Mouse (Mus musculus) CD4-positive, CD25-positive, alpha-beta regulatory T cell, adult 2 months (primary cell): ENCODE results near the gene Ampd3.

Source experiments
- DNase-seq: peaks from one replicate; pipeline ENCODE4 v3.0.0-alpha.2; 2012; ENCODE audit warnings: low read depth, low spot score

The Ampd3 gene

GRCm38 (mm10) chr7:110768001-110768400 lies at the start of gene Ampd3:
Gene Ampd3, plus strand, starts transcription at chr7:110768206.
- DNase-seq = peak; percentile 8

GRCm38 (mm10) chr7:110718505-110718904 lies 49.5 kb upstream of the Ampd3 start:
- DNase-seq = no peak

- no peak for DNase-seq
These were observed 48.1 kb upstream of the Ampd3 start for GRCm38 (mm10) chr7:110719857-110720256.

- DNase-seq = no peak
These were observed 45.8 kb upstream of the Ampd3 start for GRCm38 (mm10) chr7:110722183-110722582.

GRCm38 (mm10) chr7:110727049-110727448 lies 41.0 kb upstream of the Ampd3 start:
- peak; percentile 86 for DNase-seq

DNA sequence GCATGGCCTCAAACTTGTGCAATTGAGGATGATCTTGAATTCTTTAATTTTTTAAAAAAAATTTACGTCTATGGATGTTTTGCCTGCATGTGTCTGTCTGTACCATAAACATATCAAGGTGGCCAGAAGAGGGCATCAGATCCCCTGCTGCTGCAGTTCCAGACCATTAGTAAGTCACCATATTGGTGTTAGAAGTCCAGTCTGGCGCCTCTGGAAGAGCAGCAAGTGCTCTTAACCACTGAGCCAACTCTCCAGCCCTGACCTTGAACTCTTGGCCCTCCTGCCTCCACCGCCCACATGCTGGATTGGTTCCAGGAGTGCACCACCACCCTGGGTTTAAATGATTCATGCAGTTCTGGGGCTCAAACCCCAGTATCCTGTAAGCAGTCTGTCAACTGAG lies 39.1 kb upstream of the Ampd3 start:
- peak; percentile 63 for DNase-seq

GRCm38 (mm10) chr7:110729295-110729694 lies 38.7 kb upstream of the Ampd3 start:
- DNase-seq = no peak

GRCm38 (mm10) chr7:110731091-110731967 lies 36.7 kb upstream of the Ampd3 start:
- no peak for DNase-seq

DNA sequence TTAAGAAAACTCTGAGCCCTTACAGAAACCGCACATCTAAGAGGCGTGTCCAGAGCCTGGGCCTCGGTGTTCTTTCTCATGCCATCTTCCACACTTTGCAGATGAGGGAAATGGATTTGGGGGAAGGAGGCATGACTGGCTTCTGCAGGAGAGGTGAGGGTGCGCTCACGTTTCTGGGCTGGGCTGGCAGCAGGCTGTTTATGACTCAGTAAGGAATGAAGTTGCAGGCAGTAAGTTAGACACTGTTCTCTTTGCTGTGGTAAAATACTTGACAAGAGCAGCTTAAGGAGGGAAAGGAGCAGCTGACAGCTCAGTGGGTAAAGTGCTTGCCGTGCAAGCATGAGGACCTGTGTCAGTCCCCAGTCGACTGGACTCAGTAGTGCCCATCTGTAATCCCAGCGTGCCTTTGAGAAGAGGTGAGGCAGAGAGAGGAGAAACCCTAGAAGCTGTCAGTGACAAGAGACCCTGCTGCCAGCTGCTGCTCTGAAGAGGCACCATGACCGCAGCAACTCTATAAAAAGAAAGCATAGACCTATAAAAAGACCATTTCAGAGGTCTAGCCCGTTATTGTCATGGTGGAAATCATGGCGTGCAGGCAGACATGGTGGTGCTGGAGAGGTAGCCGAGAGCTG lies 35.9 kb upstream of the Ampd3 start:
- no peak for DNase-seq

DNA sequence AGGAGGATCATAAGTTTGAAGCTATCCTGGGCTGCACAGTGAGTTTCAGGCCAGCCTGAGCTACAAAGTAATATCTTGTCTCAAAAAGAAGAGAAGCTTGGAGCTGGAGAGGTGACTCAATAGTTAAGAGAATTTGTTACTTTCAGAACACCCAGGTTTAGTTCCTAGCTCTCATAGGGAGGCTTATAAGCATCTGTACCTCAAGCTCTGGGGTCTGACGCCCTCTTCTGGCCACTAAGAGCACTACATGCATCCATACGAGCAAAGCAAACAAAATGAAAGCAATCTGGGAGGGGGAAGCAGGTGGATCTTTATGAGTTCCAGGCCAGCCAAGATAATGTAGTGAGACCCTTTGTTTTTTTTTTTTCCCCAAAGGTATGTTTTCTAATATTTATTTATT lies 31.1 kb upstream of the Ampd3 start:
- DNase-seq = peak; percentile 18

DNA sequence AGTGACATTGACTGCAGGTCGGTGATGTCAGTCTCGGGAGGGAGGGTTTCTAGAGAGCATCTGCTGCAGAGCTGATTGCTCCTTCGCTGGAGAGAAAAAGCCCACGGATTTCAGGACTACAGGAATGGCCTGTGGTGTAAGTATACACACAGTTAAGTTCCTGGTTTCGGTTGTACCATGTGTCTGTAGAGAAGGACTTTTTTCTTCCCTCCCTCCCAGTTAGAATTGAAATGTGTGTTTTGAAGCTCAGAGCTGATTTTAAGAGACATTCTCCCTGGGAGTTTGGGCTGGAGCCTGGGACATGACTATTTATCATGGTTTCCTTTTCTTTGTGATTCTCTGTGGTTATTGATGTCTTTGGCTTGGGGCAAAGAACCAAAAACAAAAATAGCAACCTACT lies 28.2 kb upstream of the Ampd3 start:
- no peak for DNase-seq

DNA sequence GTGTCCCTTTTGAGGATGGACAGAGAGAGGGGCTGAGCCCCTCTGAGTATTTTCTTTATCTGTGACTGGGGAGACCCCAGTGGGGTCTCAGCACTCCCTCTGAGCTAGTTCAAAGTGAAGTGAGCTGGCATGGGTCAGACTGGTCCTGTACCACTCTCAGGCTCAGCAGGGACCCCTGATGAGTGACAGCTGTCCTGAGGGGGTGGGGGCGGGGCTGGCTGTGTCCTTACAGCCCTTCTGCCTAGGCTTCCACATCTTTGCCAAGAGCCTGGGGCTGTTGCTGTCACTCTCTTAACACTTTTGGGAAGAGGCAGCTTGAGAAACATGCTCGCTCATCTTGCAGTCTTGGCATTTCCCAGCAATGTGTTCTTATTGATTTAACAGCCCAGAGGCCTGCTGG lies 27.8 kb upstream of the Ampd3 start:
- no peak for DNase-seq

DNA sequence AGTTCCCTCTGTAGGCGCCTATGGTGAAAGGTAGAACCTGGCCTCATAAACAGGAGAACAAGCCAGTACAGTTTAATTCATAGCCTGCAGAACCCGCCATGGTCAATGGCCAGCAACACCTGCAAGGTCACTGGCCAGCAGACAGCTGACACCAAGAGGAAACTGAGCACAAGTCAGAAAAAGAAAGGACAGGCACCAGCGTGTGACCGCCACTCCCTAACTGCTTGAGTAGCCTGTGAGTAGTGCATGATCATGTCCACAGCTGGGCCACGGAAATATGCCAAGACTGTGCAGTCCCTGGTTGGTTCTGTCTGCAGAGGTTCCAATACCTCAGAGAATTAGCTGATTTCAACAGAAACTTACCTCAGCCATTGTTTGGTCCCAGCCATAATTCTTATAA lies 26.0 kb upstream of the Ampd3 start:
- no peak for DNase-seq

- no peak for DNase-seq
These were observed 21.9 kb upstream of the Ampd3 start for GRCm38 (mm10) chr7:110746087-110746562.

DNA sequence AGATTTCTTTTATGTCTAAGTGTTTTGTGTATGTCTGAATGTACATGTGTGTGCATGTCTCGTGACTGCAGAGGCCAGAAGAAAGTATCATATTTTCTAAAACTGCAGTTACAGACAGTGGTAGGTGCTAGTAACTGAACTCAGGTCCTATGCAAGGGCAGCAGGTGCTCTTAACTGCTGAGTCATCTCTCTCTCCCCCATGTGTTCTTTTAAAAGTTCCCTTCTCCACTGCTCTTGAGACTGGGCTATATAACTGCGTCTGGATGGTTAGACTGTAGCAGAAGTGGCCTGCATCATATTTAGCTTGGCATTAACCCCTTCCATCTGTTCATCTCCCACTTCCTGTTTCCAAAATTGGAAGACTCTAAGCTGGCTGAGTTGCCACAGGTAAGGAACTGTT lies 21.2 kb upstream of the Ampd3 start:
- DNase-seq = no peak

DNA sequence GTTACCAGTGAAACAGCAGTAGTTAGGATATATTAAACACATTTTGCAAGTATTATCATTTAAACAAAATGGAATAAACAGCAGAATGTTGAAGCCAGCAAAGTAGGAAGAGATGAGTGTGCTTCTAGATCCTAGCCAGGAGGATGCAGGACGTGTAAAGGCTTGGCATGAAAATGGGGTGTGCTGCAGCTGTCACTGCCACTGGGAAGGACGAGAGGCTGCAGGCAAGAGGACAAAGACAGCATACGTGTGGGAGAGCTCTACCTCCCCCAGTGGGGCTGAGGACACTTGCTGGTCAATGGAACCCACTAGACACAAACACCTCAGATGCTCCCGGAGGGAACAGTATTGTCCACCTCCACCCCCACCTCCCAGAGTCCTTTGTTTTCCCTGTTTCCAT lies 17.2 kb upstream of the Ampd3 start:
- no peak for DNase-seq

DNA sequence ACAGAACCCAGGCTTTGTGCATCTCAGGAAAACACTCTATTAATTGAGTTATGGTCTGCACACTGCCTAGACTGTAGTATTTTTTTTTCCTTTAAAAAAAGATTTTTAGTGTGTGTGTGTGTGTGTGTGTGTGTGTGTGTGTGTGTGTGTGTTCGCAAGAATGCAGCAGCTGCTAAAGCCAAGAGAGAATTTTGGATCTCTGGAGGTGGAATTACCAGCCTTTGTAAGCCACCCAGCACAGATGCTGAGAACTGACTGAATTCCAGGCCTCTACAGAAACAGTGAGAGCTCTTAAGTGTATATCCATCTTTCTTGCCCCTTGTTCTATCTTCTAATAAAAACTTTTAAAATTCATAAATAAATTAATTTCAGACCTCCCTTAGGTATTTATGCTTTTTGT lies 16.4 kb upstream of the Ampd3 start:
- DNase-seq = no peak

DNA sequence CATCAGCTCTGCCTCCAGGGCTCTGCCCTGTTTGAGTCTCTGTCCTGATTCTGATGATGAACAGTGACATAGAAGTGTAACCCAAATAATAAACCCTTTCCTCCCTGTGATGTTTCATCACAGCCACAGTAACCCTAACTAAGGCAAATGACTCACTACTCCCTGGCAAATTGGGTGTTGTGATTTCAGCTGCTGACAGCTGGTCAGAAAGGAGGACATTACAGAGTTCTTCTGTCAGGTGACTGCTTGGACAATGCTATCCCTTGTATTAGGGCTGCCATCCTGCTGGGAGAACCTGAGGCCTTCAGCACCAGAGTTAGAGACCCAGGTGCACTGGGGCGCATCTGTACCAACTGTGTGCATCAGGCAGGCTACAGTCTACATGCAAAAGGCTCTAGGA lies 14.7 kb upstream of the Ampd3 start:
- no peak for DNase-seq

DNA sequence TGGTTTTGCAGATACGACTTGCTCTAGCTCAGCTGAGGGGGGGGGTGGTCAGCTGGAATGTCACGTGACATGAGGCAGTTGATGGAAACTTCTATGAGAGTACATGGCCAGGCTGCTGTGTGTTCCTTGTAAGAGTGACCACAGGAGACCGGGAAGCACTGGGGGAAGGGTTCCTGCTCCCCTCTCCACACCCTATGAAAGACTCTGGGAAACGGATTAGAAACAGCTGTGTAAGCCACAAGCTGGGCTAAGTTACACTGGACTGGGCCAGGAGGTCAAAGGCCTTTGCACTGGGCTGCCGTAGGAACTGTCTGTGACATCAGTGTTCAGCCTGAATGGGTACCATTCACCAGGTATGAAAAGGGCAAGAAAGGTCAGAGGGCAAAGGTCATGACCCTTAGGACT lies 14.1 kb upstream of the Ampd3 start:
- no peak for DNase-seq

DNA sequence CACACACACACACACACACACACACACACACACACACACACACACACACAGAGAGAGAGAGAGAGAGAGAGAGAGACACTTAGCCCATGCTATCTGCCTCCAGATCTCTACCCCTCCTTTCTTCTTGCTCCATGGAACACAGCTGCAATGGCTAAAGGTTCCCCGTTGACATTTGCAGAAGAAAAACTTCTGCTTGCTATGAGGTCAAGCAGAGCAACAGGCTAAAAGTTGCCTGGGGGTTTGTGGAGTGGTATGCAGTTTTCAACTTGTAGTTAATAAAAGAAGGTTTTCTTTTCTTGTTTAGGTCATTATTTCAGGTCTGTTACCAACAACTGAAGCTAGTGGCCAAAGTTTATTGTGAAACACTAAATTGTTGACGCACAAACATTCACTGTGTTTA lies 11.6 kb upstream of the Ampd3 start:
- DNase-seq = no peak

- DNase-seq = no peak
These were observed 5.3 kb upstream of the Ampd3 start for GRCm38 (mm10) chr7:110762605-110763180.

GRCm38 (mm10) chr7:110768451-110769064 lies 552 bp downstream of the Ampd3 start:
- peak; percentile 64 for DNase-seq
